ENCODE assay signal across 9 mouse cellular contexts in the genomic region with DNA sequence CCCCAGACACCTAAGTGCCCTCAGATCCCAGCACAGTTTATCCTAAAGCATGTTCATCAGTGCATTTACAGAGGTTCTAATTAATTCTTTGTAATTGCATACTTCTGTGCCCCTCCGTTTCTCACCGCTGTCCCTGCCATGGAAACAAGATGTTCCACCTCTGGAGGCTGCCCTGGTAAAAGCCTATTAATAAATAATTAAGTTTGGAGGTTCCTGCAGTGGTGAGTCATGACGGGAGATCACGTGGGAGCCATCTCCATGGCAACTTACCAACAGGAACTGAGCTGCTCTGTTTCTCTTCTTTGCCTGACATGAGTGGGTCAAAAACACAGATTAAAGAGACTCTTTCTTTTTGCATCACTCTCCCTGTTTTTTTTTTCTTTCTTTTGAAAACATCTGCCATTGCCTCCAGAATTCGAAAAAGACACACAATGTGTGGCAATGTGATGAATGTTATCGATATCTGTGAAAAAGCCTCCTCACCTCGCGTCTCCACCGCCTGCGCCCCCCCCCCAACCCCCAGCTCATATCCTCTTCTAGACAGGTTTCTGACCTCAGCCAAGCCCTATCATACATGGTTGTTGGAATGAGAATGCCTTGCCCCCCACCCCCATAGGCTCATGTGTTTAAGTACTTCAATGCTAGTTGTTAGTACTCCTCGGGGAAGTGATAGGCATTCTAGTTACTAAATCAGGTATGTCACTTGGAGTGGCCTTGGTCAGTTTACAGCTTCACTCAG.
DNase-seq lines count a peak whose midpoint lies in the region; ATAC-seq lines count a peak whose summit lies in the region.
"Had no signal": no experiment of that assay in that cellular context is flagged by ENCODE, and none has a peak within 500 bp of the region (broad histone marks: within the 10 kb centered on the region; RNA-seq: fewer than 3 reads in every experiment).

No protein-coding gene starts in this region.

- no peaks in the 10 kb centered on the region for H3K27me3 ChIP-seq in heart, embryonic 10.5 days (ENCODE audit: insufficient read depth, poor library complexity, severe bottlenecking)
- H3K27me3 ChIP-seq in hindbrain, embryonic 13.5 days, result no peaks in the 10 kb centered on the region
- H3K27me3 ChIP-seq in neural tube, embryonic 15.5 days (replicated peaks), result no peaks in the 10 kb centered on the region
- H3K27me3 ChIP-seq: embryonic facial prominence, embryonic 15.5 days had no signal

- H3K9me3 ChIP-seq in heart, embryonic 10.5 days, result no peaks in the 10 kb centered on the region
- no peaks in the 10 kb centered on the region for H3K9me3 ChIP-seq in hindbrain, embryonic 13.5 days
- no peaks in the 10 kb centered on the region for H3K9me3 ChIP-seq in neural tube, embryonic 15.5 days (replicated peaks)
- H3K9me3 ChIP-seq: embryonic facial prominence, embryonic 15.5 days had no signal

- no peaks in the 10 kb centered on the region for H3K36me3 ChIP-seq in heart, embryonic 10.5 days
- H3K36me3 ChIP-seq in hindbrain, embryonic 13.5 days, result no peaks in the 10 kb centered on the region
- no peaks in the 10 kb centered on the region for H3K36me3 ChIP-seq in neural tube, embryonic 15.5 days
- H3K36me3 ChIP-seq: embryonic facial prominence, embryonic 15.5 days had no signal

- H3K4me3 ChIP-seq in heart, embryonic 10.5 days, result no peak overlapping the region
- H3K4me3 ChIP-seq in hindbrain, embryonic 13.5 days, result peak overlapping the region; percentile 15; the same call in 1 of the 2 replicates
- no peak overlapping the region for H3K4me3 ChIP-seq in neural tube, embryonic 15.5 days (replicated peaks)
- H3K4me3 ChIP-seq: embryonic facial prominence, embryonic 15.5 days had no signal

- no peak overlapping the region for H3K27ac ChIP-seq in heart, embryonic 10.5 days
- peak overlapping the region; percentile 30 for H3K27ac ChIP-seq in hindbrain, embryonic 13.5 days
- 0 out of 2 replicates have a peak overlapping the region, but pooled peaks have one; percentile 23 for H3K27ac ChIP-seq in neural tube, embryonic 15.5 days (replicated peaks)
- H3K27ac ChIP-seq: embryonic facial prominence, embryonic 15.5 days had no signal

- H3K4me2 ChIP-seq in hindbrain, embryonic 13.5 days, result peak overlapping the region; percentile 42
- H3K4me2 ChIP-seq in neural tube, embryonic 15.5 days, result peak overlapping the region; percentile 39
- H3K4me2 ChIP-seq: embryonic facial prominence, embryonic 15.5 days had no signal

- H3K4me1 ChIP-seq in heart, embryonic 10.5 days, result 0 out of 2 replicates have a peak, but pooled peaks cover 4% of the 10 kb centered on the region
- peaks cover 18% of the 10 kb centered on the region for H3K4me1 ChIP-seq in hindbrain, embryonic 13.5 days (replicated peaks)
- H3K4me1 ChIP-seq in neural tube, embryonic 15.5 days, result peaks cover 9% of the 10 kb centered on the region
- H3K4me1 ChIP-seq: embryonic facial prominence, embryonic 15.5 days had no signal

- WGBS in heart, embryonic 10.5 days, result 60% methylated on average over 11 of the region's 11 CpGs
- 42% methylated on average over 11 of the region's 11 CpGs for WGBS in hindbrain, embryonic 13.5 days
- WGBS in neural tube, embryonic 15.5 days, result 44% methylated on average over 11 of the region's 11 CpGs

- H3K9ac ChIP-seq in hindbrain, embryonic 13.5 days, result no peak overlapping the region; the same call in 1 of the 2 replicates
- no peak overlapping the region for H3K9ac ChIP-seq in neural tube, embryonic 15.5 days (replicated peaks)
- H3K9ac ChIP-seq: embryonic facial prominence, embryonic 15.5 days had no signal

- peak; percentile 91 for ATAC-seq in hindbrain, embryonic 13.5 days (ENCODE audit: low FRiP score)
- peak; percentile 87 for ATAC-seq in neural tube, embryonic 15.5 days (ENCODE audit: low FRiP score)

- DNase-seq in heart, adult 18-20 months, result peak; percentile 20 to 27
- no peak for DNase-seq in heart, embryonic 10.5 days (ENCODE audit: low spot score)
- peak; percentile 50 for DNase-seq in embryo, embryonic 11 days
- DNase-seq in layer of hippocampus, postnatal 25 days (ENCODE audit: extremely low spot score in 1 of 2, low spot score in 1 of 2), result peak; percentile 9 to 38
- no peak for DNase-seq in natural killer cell, adult 2 months (ENCODE audit: low spot score in 2 of 2)
- no peak for DNase-seq in adipocyte (ENCODE audit: low spot score)

Comparison
In these comparisons a context has a peak if more than half of its experiments do, and no peak if none do; other contexts are left out.
1. DNase-seq: peak in heart, adult 18-20 months (2 of 2), embryo, embryonic 11 days (single experiment) and layer of hippocampus, postnatal 25 days (2 of 2); none in heart, embryonic 10.5 days (single experiment), natural killer cell, adult 2 months (0 of 2) and adipocyte (single experiment).